Mouse (Mus musculus) bone marrow, adult 2 months (tissue): ENCODE data around the gene Tmem129. TPM values are rescaled to one million over a fixed set of nuclear protein-coding genes. Genes with fewer than 3 reads are reported as not detected.

ENCODE experiments used
- H3K27ac ChIP-seq: fragments of 200-500 bp; 2 replicates; pipeline ENCODE4 v1.5.1; 2012; ENCODE audit warnings: low read depth, mild to moderate bottlenecking, control low read depth, inconsistent platforms, low read length; ENCODE audit not compliant: control insufficient read depth, poor library complexity, insufficient read depth
- H3K4me1 ChIP-seq: fragments of 200-500 bp; 2 replicates; pipeline ENCODE4 v1.6.1; 2011; ENCODE audit warnings: low read length; ENCODE audit not compliant: control insufficient read depth, insufficient read depth
- H3K4me3 ChIP-seq: fragments of 200-500 bp; replicated peaks from 2 replicates; pipeline ENCODE3; 2011; ENCODE audit warnings: mild to moderate bottlenecking, low read depth, low read length, control low read depth; ENCODE audit not compliant: control insufficient read depth
- CTCF ChIP-seq: fragments of 200-500 bp; IDR thresholded peaks from 2 replicates; pipeline ENCODE4 v1.5.1; 2011; ENCODE audit warnings: low read length, control low read depth; ENCODE audit not compliant: control insufficient read depth, insufficient read depth
- WGBS: fragments of 180-500 bp; shearing (Covaris S2); methylation state at CpG from one replicate; pipeline ENCODE4 v1.1.7; 2018; 5-methylcytosine and 5-hydroxymethylcytosine counted together
- polyA plus RNA-seq: library from polyadenylated mRNA; stranded (reverse); fragments of >200 nt; gene quantifications from 2 replicates; pipeline ENCODE4 v1.2.4, GENCODE M21; 2011; ENCODE audit warnings: low replicate concordance; ENCODE audit not compliant: missing spikeins, insufficient read depth, insufficient read length

Gene Tmem129
- polyA plus RNA-seq, 1 experiment, result 9.7 TPM

- WGBS, result 85% methylated on average over 5 of the region's 5 CpGs
- no peaks in the 10 kb centered on the region for H3K4me1 ChIP-seq
- no peak overlapping the region for H3K4me3 ChIP-seq
- TF ChIP-seq CTCF, result no peak
- no peak overlapping the region for H3K27ac ChIP-seq
Measured at GRCm38 (mm10) chr5:33605314-33605713, 52.9 kb downstream of the Tmem129 start.

Other genes with a start within 250 kb of the Tmem129 start
- not detected in 2 replicates for gene Nkx1-1, start 224.4 kb downstream of the Tmem129 start, polyA plus RNA-seq
- 6.6 and 11.1 TPM in 2 replicates for gene Fam53a, start 28.8 kb downstream of the Tmem129 start, polyA plus RNA-seq
- not detected in 2 replicates for gene Gm9903, start 28.5 kb downstream of the Tmem129 start, polyA plus RNA-seq
- 194 and 275 TPM in 2 replicates for gene Slbp, start 5.8 kb downstream of the Tmem129 start, polyA plus RNA-seq
- 237 and 249 TPM in 2 replicates for gene Tacc3, start 288 bp downstream of the Tmem129 start, polyA plus RNA-seq
- 1.6 TPM in 2 replicates for gene Fgfr3, start 63.3 kb upstream of the Tmem129 start, polyA plus RNA-seq
- gene Letm1, start 124.4 kb upstream of the Tmem129 start, polyA plus RNA-seq, result 10.9 and 11.9 TPM in 2 replicates
- gene Nsd2, start 162.3 kb upstream of the Tmem129 start, polyA plus RNA-seq, result 28.9 and 43.4 TPM in 2 replicates